Mouse (Mus musculus): ENCODE data around the gene Xndc1. TPM values are rescaled to one million over a fixed set of nuclear protein-coding genes. Genes with fewer than 3 reads are reported as not detected.

The Xndc1 gene
- polyA plus RNA-seq, 1 experiment = 13.2 TPM

DNA sequence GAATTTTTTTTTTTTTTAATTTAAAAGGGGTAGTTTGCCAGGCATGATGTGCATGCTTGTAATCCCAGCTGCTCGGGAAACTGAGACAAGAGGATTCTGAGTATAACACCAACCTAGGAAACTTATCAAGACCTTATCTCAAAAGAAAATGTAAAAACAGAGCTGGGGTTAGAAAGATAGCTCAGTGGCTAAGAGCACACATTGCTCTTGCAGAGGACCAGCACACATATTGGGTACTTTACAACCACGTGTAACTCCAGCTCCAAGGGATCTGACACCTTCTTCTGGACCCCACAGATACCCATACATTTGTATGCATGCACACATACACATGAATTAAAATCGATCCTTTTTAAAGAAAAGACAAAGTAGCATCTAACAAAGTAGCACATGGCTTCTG lies 4.0 kb upstream of the Xndc1 start:
- no peak for DNase-seq
- 78% methylated on average over 3 of the region's 3 CpGs for WGBS
- no peaks in the 10 kb centered on the region for H3K36me3 ChIP-seq (ENCODE audit: control insufficient read depth, insufficient read depth, low read length)
- H3K4me1 ChIP-seq (ENCODE audit: control insufficient read depth, insufficient read depth, low read length) = peaks cover 2% of the 10 kb centered on the region; the same call in 1 of the 2 replicates
- TF ChIP-seq CTCF (conservative IDR thresholded peaks at IDR 0.05; ENCODE audit: insufficient read depth, insufficient read length, low read depth, low read length) (no peak), POLR2A (IDR thresholded peaks at IDR 0.05; ENCODE audit: low read depth, low read length) (no peak)
- no peak overlapping the region for H3K27ac ChIP-seq (ENCODE audit: insufficient read depth, low read depth, low read length)
- H3K4me3 ChIP-seq (ENCODE audit: insufficient read depth, low read depth, low read length) = no peak overlapping the region
- H3K27me3 ChIP-seq (replicated peaks; ENCODE audit: control insufficient read depth, insufficient read depth, low read length) = no peaks in the 10 kb centered on the region

DNA sequence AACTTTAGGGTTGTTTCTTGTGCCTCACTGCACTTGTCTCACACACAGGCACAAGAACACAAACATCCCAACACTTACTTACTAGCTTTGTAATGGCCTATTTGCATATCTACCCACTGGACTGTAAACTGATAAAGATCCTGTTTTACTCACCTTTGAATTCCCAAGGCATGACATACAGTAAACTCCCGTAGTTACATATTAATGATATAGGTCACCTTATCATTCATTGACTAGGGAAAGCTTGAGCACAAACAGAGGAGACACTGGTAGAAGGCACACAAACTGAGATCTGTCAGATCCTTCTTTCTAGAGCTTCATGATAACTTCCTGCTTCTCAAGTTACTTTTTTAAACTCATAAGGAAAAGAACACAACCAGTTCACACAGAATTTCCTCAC lies 3.1 kb upstream of the Xndc1 start:
- Histone ChIP-seq H3K4me1 (ENCODE audit: control insufficient read depth, insufficient read depth, low read length) (peaks cover 2% of the 10 kb centered on the region; the same call in 1 of the 2 replicates), H3K27ac (ENCODE audit: insufficient read depth, low read depth, low read length) (no peak overlapping the region), H3K4me3 (ENCODE audit: insufficient read depth, low read depth, low read length) (no peak overlapping the region), H3K36me3 (ENCODE audit: control insufficient read depth, insufficient read depth, low read length) (no peaks in the 10 kb centered on the region), H3K27me3 (replicated peaks; ENCODE audit: control insufficient read depth, insufficient read depth, low read length) (no peaks in the 10 kb centered on the region)
- no peak for TF ChIP-seq CTCF (conservative IDR thresholded peaks at IDR 0.05; ENCODE audit: insufficient read depth, insufficient read length, low read depth, low read length)
- TF ChIP-seq POLR2A (IDR thresholded peaks at IDR 0.05; ENCODE audit: low read depth, low read length) = no peak
- 19% methylated on average over 1 of the region's 1 CpGs for WGBS
- no peak for DNase-seq

DNA sequence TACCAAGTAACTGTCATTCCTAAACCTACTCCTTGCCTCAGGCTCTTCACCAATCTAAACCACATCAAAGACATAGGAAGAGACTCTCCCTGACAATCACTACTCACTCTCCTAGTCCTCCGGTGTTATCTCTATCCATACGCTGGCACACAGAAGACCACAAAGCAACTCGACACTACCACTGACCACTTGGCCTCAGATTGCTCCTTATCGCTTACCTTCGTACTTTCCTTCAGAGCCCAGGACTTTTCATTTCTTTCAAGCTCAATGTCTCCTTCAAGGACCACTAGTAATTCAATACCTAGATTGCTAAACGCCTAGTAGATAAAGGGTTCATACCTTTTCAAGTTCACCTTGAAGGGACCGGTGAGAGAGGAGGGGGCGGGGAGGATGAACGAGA lies 1.4 kb upstream of the Xndc1 start:
- Histone ChIP-seq H3K27me3 (replicated peaks; ENCODE audit: control insufficient read depth, insufficient read depth, low read length) (no peaks in the 10 kb centered on the region), H3K4me1 (ENCODE audit: control insufficient read depth, insufficient read depth, low read length) (peaks cover 2% of the 10 kb centered on the region; the same call in 1 of the 2 replicates), H3K4me3 (ENCODE audit: insufficient read depth, low read depth, low read length) (no peak overlapping the region), H3K27ac (ENCODE audit: insufficient read depth, low read depth, low read length) (no peak overlapping the region), H3K36me3 (ENCODE audit: control insufficient read depth, insufficient read depth, low read length) (no peaks in the 10 kb centered on the region)
- TF ChIP-seq CTCF (conservative IDR thresholded peaks at IDR 0.05; ENCODE audit: insufficient read depth, insufficient read length, low read depth, low read length) (no peak), POLR2A (IDR thresholded peaks at IDR 0.05; ENCODE audit: low read depth, low read length) (no peak)
- DNase-seq = no peak
- 64% methylated on average over 9 of the region's 9 CpGs for WGBS

DNA sequence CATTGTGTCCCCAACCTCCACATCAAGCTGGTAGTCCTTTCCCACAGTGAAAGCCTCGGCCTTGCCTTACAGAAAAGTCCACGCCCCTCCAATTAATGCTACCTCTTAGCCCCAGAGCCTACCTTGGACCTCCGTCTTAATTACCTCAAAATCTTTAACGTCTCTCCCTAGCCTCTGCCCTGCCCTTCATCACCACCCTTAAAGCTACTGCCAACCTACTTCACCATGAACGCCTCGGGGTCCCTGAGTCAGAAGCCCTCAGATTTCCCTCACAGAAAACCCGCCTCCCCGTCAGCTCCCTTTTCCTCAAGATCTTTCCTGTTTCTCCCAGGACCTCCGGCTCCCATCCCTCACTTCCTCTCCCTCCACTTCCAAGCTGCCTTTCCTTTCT lies 661 bp upstream of the Xndc1 start:
- WGBS = under 1% methylated on average over 9 of the region's 9 CpGs
- Histone ChIP-seq H3K27me3 (replicated peaks; ENCODE audit: control insufficient read depth, insufficient read depth, low read length) (no peaks in the 10 kb centered on the region), H3K4me1 (ENCODE audit: control insufficient read depth, insufficient read depth, low read length) (peaks cover 2% of the 10 kb centered on the region; the same call in 1 of the 2 replicates), H3K4me3 (ENCODE audit: insufficient read depth, low read depth, low read length) (peak overlapping the region; percentile 69), H3K27ac (ENCODE audit: insufficient read depth, low read depth, low read length) (peak overlapping the region; percentile 33; the same call in 1 of the 2 replicates), H3K36me3 (ENCODE audit: control insufficient read depth, insufficient read depth, low read length) (no peaks in the 10 kb centered on the region)
- DNase-seq = no peak
- TF ChIP-seq CTCF (conservative IDR thresholded peaks at IDR 0.05; ENCODE audit: insufficient read depth, insufficient read length, low read depth, low read length) = no peak
- no peak for TF ChIP-seq POLR2A (IDR thresholded peaks at IDR 0.05; ENCODE audit: low read depth, low read length)

DNA sequence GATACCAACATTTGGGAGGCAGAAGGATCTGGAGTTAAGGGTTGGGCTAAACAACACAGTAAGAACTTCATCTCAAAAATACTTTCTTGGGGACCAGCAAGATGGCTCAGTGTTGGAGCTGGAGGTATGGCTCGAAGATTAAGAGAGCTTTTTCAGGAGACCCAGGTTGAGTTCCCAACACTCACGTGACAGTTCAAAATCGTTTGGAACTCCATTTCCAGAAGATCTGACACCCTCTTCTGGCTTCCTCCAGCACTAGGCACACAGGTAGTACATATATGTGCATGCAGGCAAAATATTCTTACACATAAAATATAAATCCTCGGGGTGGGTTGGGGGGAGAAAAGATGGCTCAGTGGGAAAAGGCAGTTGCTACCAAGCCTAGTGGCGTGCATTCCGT lies 1.1 kb downstream of the Xndc1 start:
- DNase-seq = no peak
- Histone ChIP-seq H3K27me3 (replicated peaks; ENCODE audit: control insufficient read depth, insufficient read depth, low read length) (no peaks in the 10 kb centered on the region), H3K4me3 (ENCODE audit: insufficient read depth, low read depth, low read length) (no peak overlapping the region), H3K27ac (ENCODE audit: insufficient read depth, low read depth, low read length) (no peak overlapping the region), H3K36me3 (ENCODE audit: control insufficient read depth, insufficient read depth, low read length) (no peaks in the 10 kb centered on the region), H3K4me1 (ENCODE audit: control insufficient read depth, insufficient read depth, low read length) (peaks cover 2% of the 10 kb centered on the region; the same call in 1 of the 2 replicates)
- TF ChIP-seq CTCF (conservative IDR thresholded peaks at IDR 0.05; ENCODE audit: insufficient read depth, insufficient read length, low read depth, low read length) = no peak
- no peak for TF ChIP-seq POLR2A (IDR thresholded peaks at IDR 0.05; ENCODE audit: low read depth, low read length)
- WGBS = 55% methylated on average over 6 of the region's 6 CpGs

DNA sequence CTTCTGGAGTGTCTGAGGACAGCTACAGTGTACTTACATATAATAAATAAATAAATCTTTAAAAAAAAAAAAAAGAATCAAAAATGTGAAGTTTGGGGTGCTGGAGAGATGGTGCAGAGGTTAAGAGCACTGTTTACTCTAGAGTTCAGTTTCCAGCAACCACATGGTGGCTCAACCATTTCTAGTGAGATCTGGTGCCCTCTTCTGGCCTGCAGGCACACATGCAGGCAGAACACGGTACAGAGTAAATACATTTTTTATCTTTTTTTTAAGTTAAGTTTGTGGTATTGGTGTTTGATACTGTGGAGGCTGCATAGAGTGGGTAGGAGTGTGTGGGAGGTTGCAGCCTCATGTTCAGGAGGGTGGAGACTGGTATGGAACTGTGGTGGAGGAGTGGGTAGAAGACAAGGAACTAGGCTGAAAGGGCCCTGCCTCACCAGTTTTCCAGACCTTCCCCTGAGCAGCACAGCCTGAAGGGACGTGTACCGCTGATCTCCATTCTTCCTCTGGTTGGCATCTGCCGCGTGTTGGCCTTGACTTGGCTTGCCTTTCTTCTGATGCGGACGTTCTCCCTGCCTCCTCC lies 11.5 kb downstream of the Xndc1 start:
- DNase-seq = peak; percentile 33
- Histone ChIP-seq H3K4me3 (ENCODE audit: insufficient read depth, low read depth, low read length) (no peak overlapping the region), H3K27ac (ENCODE audit: insufficient read depth, low read depth, low read length) (no peak overlapping the region), H3K27me3 (replicated peaks; ENCODE audit: control insufficient read depth, insufficient read depth, low read length) (no peaks in the 10 kb centered on the region), H3K4me1 (ENCODE audit: control insufficient read depth, insufficient read depth, low read length) (no peaks in the 10 kb centered on the region), H3K36me3 (ENCODE audit: control insufficient read depth, insufficient read depth, low read length) (peaks cover 3% of the 10 kb centered on the region; the same call in 1 of the 2 replicates)
- TF ChIP-seq POLR2A (IDR thresholded peaks at IDR 0.05; ENCODE audit: low read depth, low read length) = no peak
- TF ChIP-seq CTCF (conservative IDR thresholded peaks at IDR 0.05; ENCODE audit: insufficient read depth, insufficient read length, low read depth, low read length) = peak; percentile 73
- WGBS = 82% methylated on average over 7 of the region's 7 CpGs

DNA sequence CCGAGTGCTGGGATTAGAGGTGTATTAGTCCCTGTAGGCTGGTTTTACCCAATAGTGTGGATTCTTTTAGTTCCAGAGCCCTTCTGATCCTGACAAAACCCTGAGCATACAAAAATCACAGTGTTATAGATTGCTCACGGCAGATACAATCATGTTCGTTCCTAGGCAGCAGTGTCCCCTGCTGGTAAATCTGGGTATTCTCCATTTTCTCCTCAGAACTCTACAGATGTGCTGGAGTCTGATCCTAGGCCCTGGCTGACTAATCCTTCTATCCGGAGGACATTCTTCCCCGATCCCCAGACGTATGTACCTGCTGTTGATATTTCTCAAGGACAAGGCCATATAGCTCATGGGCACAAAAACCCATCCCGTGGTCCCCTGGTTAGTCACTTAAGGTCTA lies 13.2 kb downstream of the Xndc1 start:
- Histone ChIP-seq H3K27me3 (replicated peaks; ENCODE audit: control insufficient read depth, insufficient read depth, low read length) (no peaks in the 10 kb centered on the region), H3K4me1 (ENCODE audit: control insufficient read depth, insufficient read depth, low read length) (no peaks in the 10 kb centered on the region), H3K36me3 (ENCODE audit: control insufficient read depth, insufficient read depth, low read length) (0 out of 2 replicates have a peak, but pooled peaks cover 2% of the 10 kb centered on the region), H3K4me3 (ENCODE audit: insufficient read depth, low read depth, low read length) (no peak overlapping the region), H3K27ac (ENCODE audit: insufficient read depth, low read depth, low read length) (no peak overlapping the region)
- DNase-seq = peak; percentile 42
- TF ChIP-seq POLR2A (IDR thresholded peaks at IDR 0.05; ENCODE audit: low read depth, low read length) = no peak
- TF ChIP-seq CTCF (conservative IDR thresholded peaks at IDR 0.05; ENCODE audit: insufficient read depth, insufficient read length, low read depth, low read length) = peak; percentile 45
- 72% methylated on average over 7 of the region's 7 CpGs for WGBS

Data from kidney, adult 2 months (tissue).